Mouse (Mus musculus) liver, adult 2 months (tissue): ENCODE results near the gene Pomt1.

ENCODE experiments used
- CTCF ChIP-seq: fragments of 200-500 bp; IDR thresholded peaks from 2 replicates; pipeline ENCODE4 v1.5.1; 2011; ENCODE audit warnings: low read depth, low read length, control low read depth
- POLR2A ChIP-seq: fragments of 200-500 bp; IDR thresholded peaks from 2 replicates; pipeline ENCODE4 v1.6.1; 2011; ENCODE audit warnings: low read length, control low read depth; ENCODE audit not compliant: insufficient read depth; ENCODE audit errors: extremely low read depth

DNA sequence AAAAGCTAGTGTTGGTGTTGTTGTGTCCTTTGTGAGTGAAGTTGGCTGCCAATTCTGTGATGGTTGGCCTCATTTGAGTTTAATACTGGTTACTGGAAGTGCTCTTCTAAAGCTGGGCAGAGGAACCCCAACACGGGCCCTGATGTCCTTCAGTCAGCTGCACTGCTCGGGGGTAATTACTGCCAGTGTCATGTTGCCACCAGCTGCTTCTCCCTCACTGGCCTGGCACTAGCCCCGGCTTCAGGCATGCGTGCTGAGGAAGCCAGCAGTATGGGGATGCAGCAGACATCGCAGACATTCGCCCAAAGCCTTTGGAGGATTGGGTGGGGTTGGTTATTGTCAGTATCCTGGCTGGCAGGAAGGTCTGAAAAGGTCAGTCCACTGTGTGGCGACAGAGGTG lies 48.7 kb upstream of the Pomt1 start:
- TF ChIP-seq CTCF (no peak), POLR2A (no peak)
